Mouse (Mus musculus): ENCODE results near the gene Gm47985. TPM values are rescaled to one million over a fixed set of nuclear protein-coding genes. Genes with fewer than 3 reads are reported as not detected.
"Not testable (repeated sequence)": the region's sequence is repeated elsewhere in the genome, so short reads cannot be mapped to it uniquely, and the experiment has no call there.

Gm47985 gene
- polyA plus RNA-seq (2015; fragmentation: Nextera tagmentation; extraction: Ambion mirVana), result 0.14 and 0.25 TPM in 2 replicates

- H3K4me3 ChIP-seq; H3K36me3 ChIP-seq (ENCODE audit: poor library complexity, severe bottlenecking); H3K27ac ChIP-seq; H3K27me3 ChIP-seq; H3K9me3 ChIP-seq (replicated peaks); ATAC-seq; H3K9ac ChIP-seq; H3K4me2 ChIP-seq: not testable (repeated sequence)
- H3K4me1 ChIP-seq, result peaks cover 13% of the 10 kb centered on the region
- no CpG with 5 or more reads among the region's 7 CpGs for WGBS
These were observed at the start of gene Gm47985 for GRCm38 (mm10) chr1:151182266-151182665. TSS of gene Gm47985 (plus strand) at chr1:151182537.

- H3K4me2 ChIP-seq, result no peak overlapping the region
- no peak overlapping the region for H3K4me3 ChIP-seq
- H3K9me3 ChIP-seq (replicated peaks), result no peaks in the 10 kb centered on the region
- 95% methylated on average over 7 of the region's 7 CpGs for WGBS
- no peak for ATAC-seq
- no peaks in the 10 kb centered on the region for H3K27me3 ChIP-seq
- H3K4me1 ChIP-seq, result no peaks in the 10 kb centered on the region
- H3K36me3 ChIP-seq (ENCODE audit: poor library complexity, severe bottlenecking), result no peaks in the 10 kb centered on the region
- H3K27ac ChIP-seq, result no peak overlapping the region
- no peak overlapping the region for H3K9ac ChIP-seq
These were observed 49.7 kb upstream of the Gm47985 start for GRCm38 (mm10) chr1:151132686-151133085.

GRCm38 (mm10) chr1:151138388-151138787 lies 43.9 kb upstream of the Gm47985 start:
- Histone ChIP-seq H3K36me3 (ENCODE audit: poor library complexity, severe bottlenecking) (no peaks in the 10 kb centered on the region), H3K4me3 (no peak overlapping the region), H3K9ac (no peak overlapping the region), H3K4me2 (no peak overlapping the region), H3K9me3 (replicated peaks) (no peaks in the 10 kb centered on the region), H3K27me3 (no peaks in the 10 kb centered on the region), H3K4me1 (no peaks in the 10 kb centered on the region), H3K27ac (no peak overlapping the region)
- WGBS, result 85% methylated on average over 6 of the region's 6 CpGs
- peak; percentile 13; the same call in 1 of the 2 replicates for ATAC-seq

- Histone ChIP-seq H3K27me3 (no peaks in the 10 kb centered on the region), H3K9me3 (replicated peaks) (no peaks in the 10 kb centered on the region), H3K27ac (no peak overlapping the region), H3K36me3 (ENCODE audit: poor library complexity, severe bottlenecking) (no peaks in the 10 kb centered on the region), H3K9ac (no peak overlapping the region), H3K4me1 (no peaks in the 10 kb centered on the region), H3K4me2 (no peak overlapping the region), H3K4me3 (no peak overlapping the region)
- no peak for ATAC-seq
- 61% methylated on average over 3 of the region's 3 CpGs for WGBS
These were observed 41.4 kb upstream of the Gm47985 start for GRCm38 (mm10) chr1:151140956-151141355.

- Histone ChIP-seq H3K9me3 (replicated peaks) (no peaks in the 10 kb centered on the region), H3K36me3 (ENCODE audit: poor library complexity, severe bottlenecking) (no peaks in the 10 kb centered on the region), H3K4me1 (no peaks in the 10 kb centered on the region), H3K9ac (no peak overlapping the region), H3K27me3 (no peaks in the 10 kb centered on the region), H3K4me2 (no peak overlapping the region), H3K27ac (no peak overlapping the region), H3K4me3 (no peak overlapping the region)
- 72% methylated on average over 6 of the region's 6 CpGs for WGBS
- no peak for ATAC-seq
These were observed 37.7 kb upstream of the Gm47985 start for GRCm38 (mm10) chr1:151144471-151145146.

- H3K9me3 ChIP-seq (replicated peaks), result no peaks in the 10 kb centered on the region
- no peak overlapping the region for H3K27ac ChIP-seq
- no peak for ATAC-seq
- no peak overlapping the region for H3K9ac ChIP-seq
- H3K4me3 ChIP-seq, result no peak overlapping the region
- H3K27me3 ChIP-seq, result no peaks in the 10 kb centered on the region
- no peak overlapping the region for H3K4me2 ChIP-seq
- no peaks in the 10 kb centered on the region for H3K36me3 ChIP-seq (ENCODE audit: poor library complexity, severe bottlenecking)
- no peaks in the 10 kb centered on the region for H3K4me1 ChIP-seq
These were observed 34.5 kb upstream of the Gm47985 start for GRCm38 (mm10) chr1:151147801-151148200.

- Histone ChIP-seq H3K4me2 (no peak overlapping the region), H3K9me3 (replicated peaks) (no peaks in the 10 kb centered on the region), H3K9ac (no peak overlapping the region), H3K27me3 (no peaks in the 10 kb centered on the region), H3K4me3 (no peak overlapping the region), H3K4me1 (no peaks in the 10 kb centered on the region), H3K36me3 (ENCODE audit: poor library complexity, severe bottlenecking) (no peaks in the 10 kb centered on the region), H3K27ac (no peak overlapping the region)
- WGBS, result 91% methylated on average over 7 of the region's 7 CpGs
- no peak for ATAC-seq
These were observed 32.1 kb upstream of the Gm47985 start for GRCm38 (mm10) chr1:151150211-151150610.

- H3K4me1 ChIP-seq, result no peaks in the 10 kb centered on the region
- no peaks in the 10 kb centered on the region for H3K9me3 ChIP-seq (replicated peaks)
- H3K27me3 ChIP-seq, result no peaks in the 10 kb centered on the region
- no peak overlapping the region for H3K4me2 ChIP-seq
- no peak overlapping the region for H3K9ac ChIP-seq
- no peak overlapping the region for H3K27ac ChIP-seq
- ATAC-seq, result no peak
- 71% methylated on average over 2 of the region's 2 CpGs for WGBS
- no peak overlapping the region for H3K4me3 ChIP-seq
- no peaks in the 10 kb centered on the region for H3K36me3 ChIP-seq (ENCODE audit: poor library complexity, severe bottlenecking)
These were observed 31.2 kb upstream of the Gm47985 start for GRCm38 (mm10) chr1:151151089-151151488.

GRCm38 (mm10) chr1:151153056-151153652 lies 29.2 kb upstream of the Gm47985 start:
- Histone ChIP-seq H3K4me2 (no peak overlapping the region), H3K9ac (no peak overlapping the region), H3K36me3 (ENCODE audit: poor library complexity, severe bottlenecking) (no peaks in the 10 kb centered on the region), H3K27ac (no peak overlapping the region), H3K4me3 (no peak overlapping the region), H3K9me3 (replicated peaks) (no peaks in the 10 kb centered on the region), H3K4me1 (peaks cover 18% of the 10 kb centered on the region), H3K27me3 (no peaks in the 10 kb centered on the region)
- 79% methylated on average over 6 of the region's 6 CpGs for WGBS
- no peak for ATAC-seq

GRCm38 (mm10) chr1:151154131-151154530 lies 28.2 kb upstream of the Gm47985 start:
- H3K9ac ChIP-seq; H3K27ac ChIP-seq; H3K4me3 ChIP-seq; H3K36me3 ChIP-seq (ENCODE audit: poor library complexity, severe bottlenecking); H3K9me3 ChIP-seq (replicated peaks); H3K4me2 ChIP-seq; ATAC-seq; H3K27me3 ChIP-seq: not testable (repeated sequence)
- 96% methylated on average over 9 of the region's 9 CpGs for WGBS
- H3K4me1 ChIP-seq, result peaks cover 26% of the 10 kb centered on the region

- Histone ChIP-seq H3K36me3 (ENCODE audit: poor library complexity, severe bottlenecking) (no peaks in the 10 kb centered on the region), H3K4me3 (no peak overlapping the region), H3K27ac (no peak overlapping the region), H3K4me1 (peaks cover 30% of the 10 kb centered on the region), H3K4me2 (no peak overlapping the region), H3K27me3 (no peaks in the 10 kb centered on the region), H3K9me3 (replicated peaks) (no peaks in the 10 kb centered on the region), H3K9ac (no peak overlapping the region)
- WGBS, result 92% methylated on average over 3 of the region's 3 CpGs
- no peak for ATAC-seq
These were observed 26.2 kb upstream of the Gm47985 start for GRCm38 (mm10) chr1:151156129-151156528.

GRCm38 (mm10) chr1:151156777-151157632 lies 25.3 kb upstream of the Gm47985 start:
- H3K4me1 ChIP-seq, result peaks cover 30% of the 10 kb centered on the region
- WGBS, result 72% methylated on average over 7 of the region's 7 CpGs
- no peaks in the 10 kb centered on the region for H3K27me3 ChIP-seq
- H3K4me3 ChIP-seq, result no peak overlapping the region
- no peak overlapping the region for H3K4me2 ChIP-seq
- no peak for ATAC-seq
- H3K36me3 ChIP-seq (ENCODE audit: poor library complexity, severe bottlenecking), result no peaks in the 10 kb centered on the region
- no peaks in the 10 kb centered on the region for H3K9me3 ChIP-seq (replicated peaks)
- no peak overlapping the region for H3K9ac ChIP-seq
- no peak overlapping the region for H3K27ac ChIP-seq

Data from forebrain, embryonic 13.5 days (tissue).